Mouse (Mus musculus): Measurements from ENCODE around the gene Grik1.

Grik1 gene

GRCm38 (mm10) chr16:87853451-87854085 lies 436.5 kb downstream of the Grik1 start:
- DNase-seq (ENCODE audit: low read depth): no peak

DNA sequence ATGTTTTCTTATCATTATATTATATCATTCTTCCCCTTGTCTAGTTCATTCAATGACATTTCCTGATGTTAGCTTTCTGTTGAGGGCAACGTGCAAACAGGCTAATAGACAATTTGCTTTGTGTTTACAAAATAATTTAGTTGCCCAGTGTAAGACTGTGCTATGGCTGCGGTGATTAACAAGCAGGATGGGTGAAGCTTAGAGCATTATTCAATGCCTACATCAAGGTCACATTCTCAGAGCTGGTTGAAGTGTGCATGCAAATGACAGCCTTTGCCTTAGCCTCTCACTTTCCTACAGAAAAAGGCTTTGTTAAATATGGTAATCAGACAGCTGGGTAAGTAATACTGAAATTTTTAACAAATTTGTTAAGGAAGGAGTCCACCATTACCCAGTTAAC lies 438.5 kb downstream of the Grik1 start:
- DNase-seq (ENCODE audit: low read depth): no peak

- DNase-seq (ENCODE audit: low read depth): no peak
Measured at GRCm38 (mm10) chr16:87848799-87849198, 441.3 kb downstream of the Grik1 start.

Measured in induced T-regulatory cell, adult 2 months (primary cell).